Mouse (Mus musculus): Measurements from ENCODE around the gene Mxi1.

Mxi1 gene

DNA sequence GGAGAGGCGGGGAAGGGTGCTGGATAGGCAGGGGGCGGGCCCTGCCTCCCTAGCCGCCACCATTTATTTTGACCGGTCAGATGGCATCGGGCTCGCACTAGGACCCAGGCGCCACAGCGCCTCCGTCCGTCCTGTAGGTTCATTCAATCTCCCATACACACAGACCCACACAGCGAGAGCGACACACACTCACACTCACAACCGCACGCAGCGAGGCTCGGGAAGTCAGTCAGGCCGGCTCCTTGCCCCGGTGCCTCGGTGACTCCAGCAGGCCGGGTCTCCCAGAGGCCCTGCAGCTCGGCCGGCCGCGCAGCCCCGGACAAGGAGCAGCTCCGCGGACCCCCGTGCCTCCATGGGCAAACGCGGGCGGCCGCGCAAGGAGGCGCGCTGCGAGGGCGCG, at the start of gene Mxi1:
TSS of gene Mxi1 (plus strand) at position 171 of the 400 bp plus-strand sequence.
- peaks cover 61% of the 10 kb centered on the region for H3K4me1 ChIP-seq (replicated peaks; ENCODE audit: low read depth, low read length)
- peak within 1 kb of the TSS; percentile 87 for H3K4me3 ChIP-seq (replicated peaks; ENCODE audit: low read length)
- H3K9me3 ChIP-seq (ENCODE audit: low read length), result no peaks in the 10 kb centered on the region
- TF ChIP-seq POU5F1 (IDR thresholded peaks at IDR 0.05; ENCODE audit: borderline replicate concordance, low read length), result no peak
- TF ChIP-seq CTCF (conservative IDR thresholded peaks at IDR 0.05; ENCODE audit: low read length), result no peak
- no peak for TF ChIP-seq NANOG (IDR thresholded peaks at IDR 0.05; ENCODE audit: borderline replicate concordance, low read length)
- peaks cover 57% of the 10 kb centered on the region for H3K27me3 ChIP-seq (ENCODE audit: insufficient read depth, low read length)
- no peaks in the 10 kb centered on the region for H3K36me3 ChIP-seq (ENCODE audit: insufficient read depth, low read length)

DNA sequence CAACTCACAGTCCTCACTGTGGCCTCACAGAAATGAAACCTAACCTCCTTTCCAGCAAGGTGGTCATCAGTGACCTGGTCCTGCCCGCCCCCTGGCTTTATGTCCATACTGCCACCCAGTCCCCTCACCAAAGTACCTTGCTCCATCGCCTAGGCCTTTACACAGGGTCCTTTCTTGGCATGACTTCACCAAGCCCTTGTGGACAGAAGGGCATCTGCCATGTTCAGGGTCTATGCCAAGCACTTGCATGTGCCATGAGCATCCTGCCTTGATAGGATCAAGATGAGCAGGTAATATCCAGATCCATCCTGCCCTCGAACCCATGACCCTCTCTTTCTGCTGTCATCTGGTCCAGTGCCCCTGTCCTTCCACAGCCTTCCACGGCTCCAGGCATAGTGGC, 49.5 kb upstream of the Mxi1 start:
- Histone ChIP-seq H3K9me3 (ENCODE audit: low read length) (peaks cover 4% of the 10 kb centered on the region; the same call in 1 of the 2 replicates), H3K36me3 (ENCODE audit: insufficient read depth, low read length) (no peaks in the 10 kb centered on the region), H3K27me3 (ENCODE audit: insufficient read depth, low read length) (peaks cover 33% of the 10 kb centered on the region), H3K4me3 (replicated peaks; ENCODE audit: low read length) (no peak overlapping the region), H3K4me1 (replicated peaks; ENCODE audit: low read depth, low read length) (peaks cover 59% of the 10 kb centered on the region)
- no peak for TF ChIP-seq CTCF (conservative IDR thresholded peaks at IDR 0.05; ENCODE audit: low read length)
- no peak for TF ChIP-seq POU5F1 (IDR thresholded peaks at IDR 0.05; ENCODE audit: borderline replicate concordance, low read length)
- TF ChIP-seq NANOG (IDR thresholded peaks at IDR 0.05; ENCODE audit: borderline replicate concordance, low read length), result no peak

DNA sequence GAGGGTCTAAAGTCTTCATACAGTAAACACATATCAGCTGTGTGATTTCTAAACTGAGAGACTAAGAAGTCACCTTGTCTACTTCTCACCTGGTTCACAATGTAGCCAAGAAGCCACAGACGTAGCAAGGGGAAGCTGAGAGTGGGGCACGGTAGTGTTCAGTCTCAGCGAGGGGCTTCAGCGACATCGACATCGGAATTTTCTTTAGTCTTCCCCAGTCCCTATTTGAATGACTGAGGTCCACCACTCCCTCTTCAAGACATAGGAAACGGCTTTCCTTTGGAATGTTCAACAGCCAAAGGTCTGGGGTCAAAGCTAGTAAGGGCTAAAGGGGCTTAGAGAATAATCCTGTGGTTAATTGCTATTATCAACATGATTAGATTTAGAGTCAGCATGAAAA, 48.3 kb upstream of the Mxi1 start:
- peaks cover 59% of the 10 kb centered on the region for H3K4me1 ChIP-seq (replicated peaks; ENCODE audit: low read depth, low read length)
- TF ChIP-seq POU5F1 (IDR thresholded peaks at IDR 0.05; ENCODE audit: borderline replicate concordance, low read length) (no peak), NANOG (IDR thresholded peaks at IDR 0.05; ENCODE audit: borderline replicate concordance, low read length) (no peak), CTCF (conservative IDR thresholded peaks at IDR 0.05; ENCODE audit: low read length) (no peak)
- no peak overlapping the region for H3K4me3 ChIP-seq (replicated peaks; ENCODE audit: low read length)
- H3K27me3 ChIP-seq (ENCODE audit: insufficient read depth, low read length), result peaks cover 36% of the 10 kb centered on the region
- no peaks in the 10 kb centered on the region for H3K9me3 ChIP-seq (ENCODE audit: low read length)
- H3K36me3 ChIP-seq (ENCODE audit: insufficient read depth, low read length), result no peaks in the 10 kb centered on the region

DNA sequence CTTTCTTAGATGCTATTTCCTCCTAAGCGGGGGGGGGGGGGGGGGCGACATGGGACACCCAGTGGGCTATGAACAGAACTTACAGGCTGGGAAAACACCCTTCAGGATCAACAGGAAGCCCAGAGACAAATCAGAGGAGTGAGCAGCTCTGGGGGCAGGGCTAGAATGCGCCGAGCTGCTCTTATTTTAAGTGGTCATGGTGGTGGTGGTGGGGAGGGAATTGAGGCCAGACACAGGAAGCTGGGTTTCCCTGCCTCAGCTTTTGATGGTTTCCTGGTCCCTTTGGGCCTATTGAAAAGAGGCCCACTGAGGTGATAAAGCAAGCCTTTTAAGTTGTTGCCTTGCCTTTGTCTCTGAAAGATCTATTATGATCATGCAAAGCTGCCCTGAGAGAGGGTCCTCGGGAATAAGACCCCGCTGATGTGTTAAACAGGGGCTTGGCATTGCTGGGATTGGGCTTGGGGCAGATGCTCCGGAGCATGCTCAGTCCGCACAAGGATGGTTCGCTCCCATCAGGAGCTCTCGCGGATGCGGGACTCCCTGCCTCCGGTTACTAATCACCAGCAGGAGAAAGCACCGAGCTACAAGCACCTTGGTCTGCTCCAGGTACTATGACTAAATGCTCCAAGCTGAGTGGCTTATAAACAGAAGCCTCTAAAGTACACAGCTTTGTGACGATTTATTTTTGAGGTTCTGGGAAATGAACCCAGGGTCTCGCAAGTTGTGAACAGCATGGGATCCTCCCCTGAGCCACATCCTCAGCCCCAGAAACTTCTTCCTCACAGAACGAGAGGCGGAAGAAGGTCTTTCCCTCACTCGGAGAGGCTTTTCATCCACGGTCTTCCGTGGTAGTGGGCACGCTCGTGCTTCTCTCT, 46.2 kb upstream of the Mxi1 start:
- TF ChIP-seq NANOG (IDR thresholded peaks at IDR 0.05; ENCODE audit: borderline replicate concordance, low read length), result no peak
- TF ChIP-seq CTCF (conservative IDR thresholded peaks at IDR 0.05; ENCODE audit: low read length), result no peak
- TF ChIP-seq POU5F1 (IDR thresholded peaks at IDR 0.05; ENCODE audit: borderline replicate concordance, low read length), result no peak

DNA sequence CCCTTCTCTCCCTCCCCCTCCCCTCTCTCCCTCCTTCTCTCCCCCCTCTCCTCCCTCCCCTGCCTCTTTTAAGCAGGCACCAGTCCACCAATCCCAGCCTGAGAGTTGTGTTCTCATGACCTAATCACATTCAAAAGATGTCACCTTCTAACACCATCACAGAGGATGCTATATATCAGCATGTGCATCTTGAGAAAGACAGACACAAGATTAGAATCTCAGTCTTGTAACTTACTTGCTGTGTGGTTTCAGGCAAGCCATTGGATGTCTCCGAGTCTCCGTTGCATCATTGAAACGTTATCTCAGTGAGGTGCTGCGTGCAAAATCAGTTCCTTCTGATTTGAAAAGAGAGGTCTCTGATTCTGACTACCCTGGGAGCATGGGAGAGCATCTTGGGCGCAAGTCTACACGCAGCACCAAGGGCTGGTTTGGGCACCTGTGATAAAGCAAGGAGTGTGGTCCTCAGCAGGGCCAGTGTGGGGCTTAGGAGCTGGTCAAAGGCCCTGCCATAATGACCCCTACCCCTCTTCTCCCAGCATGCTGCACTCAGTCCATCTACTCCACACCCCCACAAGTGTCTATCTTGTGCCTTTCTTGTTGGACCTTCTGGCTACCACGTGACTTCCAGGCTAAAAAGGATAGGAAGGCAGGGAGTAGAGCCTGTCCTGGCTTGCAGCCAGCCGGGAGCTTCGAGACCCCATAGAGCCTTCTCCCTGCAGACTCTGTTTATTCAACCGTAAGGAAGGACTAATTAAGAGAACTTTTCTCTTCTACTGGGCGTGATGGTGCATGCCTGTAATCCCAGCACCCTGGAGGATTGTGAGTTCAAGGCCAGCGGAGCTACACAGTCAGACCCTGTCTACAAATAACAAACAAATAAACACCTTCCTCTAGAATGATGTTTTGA, 45.2 kb upstream of the Mxi1 start:
- TF ChIP-seq CTCF (conservative IDR thresholded peaks at IDR 0.05; ENCODE audit: low read length) (0 out of 2 replicates have a peak, but pooled peaks have one; percentile 6), NANOG (IDR thresholded peaks at IDR 0.05; ENCODE audit: borderline replicate concordance, low read length) (no peak)
- H3K4me1 ChIP-seq (replicated peaks; ENCODE audit: low read depth, low read length), result peaks cover 51% of the 10 kb centered on the region
- H3K9me3 ChIP-seq (ENCODE audit: low read length), result no peaks in the 10 kb centered on the region
- H3K27me3 ChIP-seq (ENCODE audit: insufficient read depth, low read length), result peaks cover 30% of the 10 kb centered on the region
- no peak overlapping the region for H3K4me3 ChIP-seq (replicated peaks; ENCODE audit: low read length)
- H3K36me3 ChIP-seq (ENCODE audit: insufficient read depth, low read length), result no peaks in the 10 kb centered on the region

More for the DNA sequence above, 46.2 kb upstream of the Mxi1 start:
- peaks cover 30% of the 10 kb centered on the region for H3K27me3 ChIP-seq (ENCODE audit: insufficient read depth, low read length)
- H3K9me3 ChIP-seq (ENCODE audit: low read length), result no peaks in the 10 kb centered on the region
- H3K36me3 ChIP-seq (ENCODE audit: insufficient read depth, low read length), result no peaks in the 10 kb centered on the region
- peaks cover 59% of the 10 kb centered on the region for H3K4me1 ChIP-seq (replicated peaks; ENCODE audit: low read depth, low read length)
- peak overlapping the region; percentile 37 for H3K4me3 ChIP-seq (replicated peaks; ENCODE audit: low read length)

DNA sequence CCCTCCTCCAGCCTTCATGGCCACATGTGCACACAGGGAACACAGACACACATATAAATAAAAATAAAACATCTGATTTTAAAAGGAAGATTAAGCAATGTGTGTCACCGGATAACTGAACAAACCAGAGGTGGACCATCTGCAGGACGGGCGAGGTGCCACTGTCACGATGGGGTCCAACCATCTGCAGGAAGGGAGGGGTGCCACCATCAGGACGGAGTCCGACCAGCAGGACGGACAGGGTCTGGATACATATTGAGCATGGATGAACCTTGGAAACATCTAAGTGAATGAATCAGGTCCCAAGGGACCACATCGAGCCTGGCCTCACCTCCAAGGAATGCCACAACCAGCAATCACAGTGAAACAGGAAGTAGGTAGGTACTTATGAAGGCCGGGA, 43.0 kb upstream of the Mxi1 start:
- H3K36me3 ChIP-seq (ENCODE audit: insufficient read depth, low read length), result no peaks in the 10 kb centered on the region
- TF ChIP-seq NANOG (IDR thresholded peaks at IDR 0.05; ENCODE audit: borderline replicate concordance, low read length) (no peak), CTCF (conservative IDR thresholded peaks at IDR 0.05; ENCODE audit: low read length) (no peak), POU5F1 (IDR thresholded peaks at IDR 0.05; ENCODE audit: borderline replicate concordance, low read length) (no peak)
- H3K9me3 ChIP-seq (ENCODE audit: low read length), result no peaks in the 10 kb centered on the region
- peaks cover 28% of the 10 kb centered on the region for H3K27me3 ChIP-seq (ENCODE audit: insufficient read depth, low read length)
- no peak overlapping the region for H3K4me3 ChIP-seq (replicated peaks; ENCODE audit: low read length)
- H3K4me1 ChIP-seq (replicated peaks; ENCODE audit: low read depth, low read length), result peaks cover 43% of the 10 kb centered on the region

DNA sequence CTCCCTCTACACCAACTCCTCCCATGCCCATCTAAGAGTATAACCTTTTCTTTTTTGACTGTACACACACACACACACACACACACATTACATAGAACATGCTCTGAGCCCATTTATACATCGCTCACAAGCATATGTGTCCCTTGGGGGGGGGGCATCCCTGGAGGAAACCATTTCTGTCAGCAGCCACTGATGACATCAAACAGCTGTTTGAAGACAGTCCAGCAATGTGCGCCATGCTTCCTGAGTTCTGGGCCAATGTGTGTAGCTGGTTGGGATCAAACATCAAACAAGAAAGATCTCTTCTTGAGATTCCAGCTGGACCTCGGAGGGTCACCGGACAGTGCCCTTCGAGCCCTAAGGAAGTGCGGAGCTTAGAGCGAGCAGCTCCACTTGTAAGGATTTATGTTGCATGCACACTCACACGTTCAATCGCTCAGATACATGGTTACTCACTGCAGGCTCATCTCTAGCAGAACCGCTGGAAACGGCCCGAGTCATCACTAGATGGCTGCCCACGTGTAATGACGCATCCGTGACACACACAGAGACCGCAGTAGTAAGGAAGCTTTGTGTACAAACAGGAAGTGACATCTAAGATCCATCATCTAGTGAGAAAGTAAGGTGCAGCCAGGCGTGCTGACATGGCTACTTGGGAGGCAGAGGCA, 37.1 kb upstream of the Mxi1 start:
- H3K36me3 ChIP-seq (ENCODE audit: insufficient read depth, low read length), result no peaks in the 10 kb centered on the region
- no peaks in the 10 kb centered on the region for H3K9me3 ChIP-seq (ENCODE audit: low read length)
- H3K27me3 ChIP-seq (ENCODE audit: insufficient read depth, low read length), result peaks cover 13% of the 10 kb centered on the region; the same call in 1 of the 2 replicates
- peaks cover 44% of the 10 kb centered on the region for H3K4me1 ChIP-seq (replicated peaks; ENCODE audit: low read depth, low read length)
- TF ChIP-seq NANOG (IDR thresholded peaks at IDR 0.05; ENCODE audit: borderline replicate concordance, low read length) (no peak), CTCF (conservative IDR thresholded peaks at IDR 0.05; ENCODE audit: low read length) (no peak), POU5F1 (IDR thresholded peaks at IDR 0.05; ENCODE audit: borderline replicate concordance, low read length) (no peak)
- no peak overlapping the region for H3K4me3 ChIP-seq (replicated peaks; ENCODE audit: low read length)
